In genomic region chr14:116926404-116927171, GRCm38 (mm10) we compare ENCODE assay signal across 8 mouse cellular contexts. TPM values are rescaled to one million over a fixed set of nuclear protein-coding genes. Genes with fewer than 3 reads are reported as not detected.
A peak's percentile ranks its signal among the peaks of the same experiment; 100 is the strongest.
DNase-seq lines count a peak whose midpoint lies in the region; ATAC-seq and TF ChIP-seq lines count a peak whose summit lies in the region.

No protein-coding gene starts in this region.

- H3K9me3 ChIP-seq in hindbrain, embryonic 14.5 days (ENCODE audit: control insufficient read depth, low read length): no peaks in the 10 kb centered on the region

- H3K4me3 ChIP-seq in gastrocnemius, adult 2 months: peak overlapping the region; percentile 84
- H3K4me3 ChIP-seq in hindbrain, embryonic 14.5 days (replicated peaks; ENCODE audit: low read length): peak overlapping the region; percentile 81
- peak overlapping the region; percentile 70 for H3K4me3 ChIP-seq in left cerebral cortex, adult 2 months

- H3K4me1 ChIP-seq in hindbrain, embryonic 14.5 days (replicated peaks; ENCODE audit: control insufficient read depth, insufficient read depth, low read length): peaks cover 20% of the 10 kb centered on the region

- H3K36me3 ChIP-seq in hindbrain, embryonic 14.5 days (replicated peaks; ENCODE audit: control insufficient read depth, insufficient read depth): no peaks in the 10 kb centered on the region

- H3K27ac ChIP-seq in gastrocnemius, adult 2 months: peak overlapping the region; percentile 75
- peak overlapping the region; percentile 85 for H3K27ac ChIP-seq in hindbrain, embryonic 14.5 days
- H3K27ac ChIP-seq in left cerebral cortex, adult 2 months: peak overlapping the region; percentile 82

- peak; percentile 39 for TF ChIP-seq CTCF in gastrocnemius, adult 2 months (IDR thresholded peaks at IDR 0.05)
- peak; percentile 10 for TF ChIP-seq CTCF in left cerebral cortex, adult 2 months (IDR thresholded peaks at IDR 0.05)

- H3K4me2 ChIP-seq in hindbrain, embryonic 14.5 days (replicated peaks): peak overlapping the region; percentile 67

- under 1% methylated on average over 52 of the region's 52 CpGs for WGBS in hindbrain, embryonic 14.5 days

- no peaks in the 10 kb centered on the region for H3K27me3 ChIP-seq in hindbrain, embryonic 14.5 days (ENCODE audit: control insufficient read depth, insufficient read depth, low read length)

- intact Hi-C loops in gastrocnemius, adult 2 months (cut with DNase I): no loop called here
- intact Hi-C loops in left cerebral cortex, adult 2 months (cut with DNase I): loop anchor here (2.0 to 10.0 kb wide), 5 partner anchors 54 to 1094 kb away; no protein-coding TSS in a partner anchor

- H3K9ac ChIP-seq in hindbrain, embryonic 14.5 days: peak overlapping the region; percentile 83

- DNase-seq in adipocyte (ENCODE audit: low spot score): peak; percentile 77
- DNase-seq in cerebellum, postnatal 4 days (ENCODE audit: low spot score in 2 of 2): peak; percentile 61 to 72
- DNase-seq in gastrocnemius, adult 2 months: peak; percentile 67
- peak; percentile 78 for DNase-seq in hindbrain, embryonic 14.5 days (ENCODE audit: low spot score)
- peak; percentile 66 to 69 for DNase-seq in left cerebral cortex, adult 2 months (ENCODE audit: extremely low spot score in 1 of 2, low spot score in 2 of 2)
- DNase-seq in lung, postnatal 36 days: peak; percentile 6
- DNase-seq in right cerebral cortex, adult 2 months (ENCODE audit: low spot score in 2 of 2): peak; percentile 65 to 73
- DNase-seq in thymus, postnatal 14 days: no peak

- peak; percentile 84 for ATAC-seq in hindbrain, embryonic 14.5 days (ENCODE audit: low FRiP score)

RNA-seq across cellular contexts. Expression of gene Gpc6, which starts 1.5 kb away (rescaled TPM):
- 1 to 10 TPM; 1.7 to 4.1 TPM for total RNA-seq in gastrocnemius, adult 2 months (2021)
- 17.8 and 18.6 TPM in 2 replicates for polyA plus RNA-seq in hindbrain, embryonic 14.5 days (2014; fragmentation: Nextera tagmentation; extraction: Ambion mirVana)
- 10 to 100 TPM; 18.2 to 19.4 TPM for total RNA-seq in left cerebral cortex, adult 2 months (2021)
